12 mouse cellular contexts compared by ENCODE assay signal in genomic region chr4:99600741-99601140, GRCm38 (mm10). TPM values are rescaled to one million over a fixed set of nuclear protein-coding genes. Genes with fewer than 3 reads are reported as not detected.
DNase-seq lines count a peak whose midpoint lies in the region; ATAC-seq and TF ChIP-seq lines count a peak whose summit lies in the region.
"Had no signal": no experiment of that assay in that cellular context is flagged by ENCODE, and none has a peak within 500 bp of the region (broad histone marks: within the 10 kb centered on the region; RNA-seq: fewer than 3 reads in every experiment).

No protein-coding gene starts in this region.

- no peak for TF ChIP-seq POLR2A in CH12.LX (IDR thresholded peaks at IDR 0.05; ENCODE audit: low read depth, low read length)
- no peak for TF ChIP-seq POLR2A in brain, embryonic 14.5 days (IDR thresholded peaks at IDR 0.05; ENCODE audit: borderline replicate concordance, extremely low read depth, insufficient read depth, insufficient read length, poor library complexity, severe bottlenecking)

- in situ Hi-C loops in CH12.LX (cut with MboI; ENCODE audit: low pct_ligation_motif_present, low pct_unique_long_range_greater_than_20kb, low sequenced_read_pairs) = no loop called here

- peak overlapping the region; percentile 57 for H3K4me2 ChIP-seq in heart, embryonic 14.5 days (ENCODE audit: low read length)
- H3K4me2 ChIP-seq in CH12.LX (ENCODE audit: insufficient read depth, low read depth, poor library complexity, severe bottlenecking) = 0 out of 2 replicates have a peak overlapping the region, but pooled peaks have one; percentile 15
- peak overlapping the region; percentile 48 for H3K4me2 ChIP-seq in liver, embryonic 13.5 days
- H3K4me2 ChIP-seq: hindbrain, embryonic 14.5 days; neural tube, embryonic 12.5 days had no signal

- TF ChIP-seq RAD21 in CH12.LX (IDR thresholded peaks at IDR 0.05; ENCODE audit: low read depth, low read length) = no peak

- peaks cover 0 to 2% of the 10 kb centered on the region in 2 experiments; a peak in 1 of 4 replicates for H3K4me1 ChIP-seq in heart, embryonic 14.5 days (ENCODE audit: control insufficient read depth in 2 of 2, insufficient read depth in 2 of 2, low read length in 2 of 2)
- H3K4me1 ChIP-seq in CH12.LX (ENCODE audit: control insufficient read depth in 1 of 2, insufficient read depth in 2 of 2) = no peaks in the 10 kb centered on the region
- no peaks in the 10 kb centered on the region for H3K4me1 ChIP-seq in liver, embryonic 13.5 days (replicated peaks)
- H3K4me1 ChIP-seq: neural tube, embryonic 12.5 days had no signal

- dilution Hi-C loops in CH12.LX (cut with MboI; ENCODE audit: extremely low pct_ligation_motif_present, extremely low pct_unique_long_range_greater_than_20kb, low sequenced_read_pairs) = no loop called here

- no peak for TF ChIP-seq EP300 in CH12.LX (IDR thresholded peaks at IDR 0.05; ENCODE audit: low read length)

- H3K79me2 ChIP-seq in CH12.LX (replicated peaks; ENCODE audit: control insufficient read depth, extremely low read depth, insufficient read depth, poor library complexity, severe bottlenecking) = no peaks in the 10 kb centered on the region

- H3K27me3 ChIP-seq in heart, embryonic 14.5 days (ENCODE audit: control insufficient read depth, insufficient read depth, low read length) = no peaks in the 10 kb centered on the region
- H3K27me3 ChIP-seq in CH12.LX (replicated peaks) = no peaks in the 10 kb centered on the region
- no peaks in the 10 kb centered on the region for H3K27me3 ChIP-seq in liver, embryonic 13.5 days
- H3K27me3 ChIP-seq: neural tube, embryonic 12.5 days had no signal

- no peak for DNase-seq in heart, adult 18-20 months
- DNase-seq in CH12.LX (ENCODE audit: extremely low read depth) = no peak
- peak; percentile 23 for DNase-seq in brain, embryonic 14.5 days (ENCODE audit: low read depth)
- peak; percentile 6 for DNase-seq in liver, embryonic 13.5 days
- DNase-seq in kidney, postnatal 10 days = no peak
- DNase-seq in cerebellum, postnatal 10 days = no peak
- DNase-seq: adrenal gland, postnatal 36 days; thymus, postnatal 14 days had no signal

- H3K4me3 ChIP-seq in heart, embryonic 14.5 days (ENCODE audit: control insufficient read depth in 1 of 2, insufficient read depth in 1 of 2, low read depth in 1 of 2, low read length in 2 of 2) = peak overlapping the region; percentile 21 to 27; a peak in 3 of 4 replicates
- no peak overlapping the region for H3K4me3 ChIP-seq in CH12.LX (replicated peaks in 1 of 3; ENCODE audit: low read depth in 2 of 3, low read length in 2 of 3, poor library complexity in 1 of 3)
- peak overlapping the region; percentile 27 for H3K4me3 ChIP-seq in liver, embryonic 13.5 days (replicated peaks)
- H3K4me3 ChIP-seq: neural tube, embryonic 12.5 days had no signal

- WGBS in heart, embryonic 14.5 days = 21% methylated on average over 10 of the region's 10 CpGs
- WGBS in liver, embryonic 13.5 days (ENCODE audit: insufficient replicate concordance) = 24% methylated on average over 10 of the region's 10 CpGs

- H3K9me3 ChIP-seq in heart, embryonic 14.5 days (ENCODE audit: control insufficient read depth, low read length) = no peaks in the 10 kb centered on the region
- peaks cover 20% of the 10 kb centered on the region for H3K9me3 ChIP-seq in CH12.LX (replicated peaks; ENCODE audit: low read length)
- H3K9me3 ChIP-seq in liver, embryonic 13.5 days (replicated peaks) = no peaks in the 10 kb centered on the region
- H3K9me3 ChIP-seq: neural tube, embryonic 12.5 days had no signal

- no peak for TF ChIP-seq CTCF in CH12.LX (conservative IDR thresholded peaks at IDR 0.05 in 1 of 2, IDR thresholded peaks at IDR 0.05 in 1 of 2; ENCODE audit: low read depth in 2 of 2, low read length in 2 of 2)
- no peak for TF ChIP-seq CTCF in brain, embryonic 14.5 days (IDR thresholded peaks at IDR 0.05; ENCODE audit: borderline replicate concordance, extremely low read depth, insufficient read depth, insufficient read length)

- H3K9ac ChIP-seq in heart, embryonic 14.5 days (ENCODE audit: low read length) = no peak overlapping the region
- H3K9ac ChIP-seq in CH12.LX (ENCODE audit: insufficient read depth, low read depth) = no peak overlapping the region
- peak overlapping the region; percentile 27; the same call in 1 of the 2 replicates for H3K9ac ChIP-seq in liver, embryonic 13.5 days
- H3K9ac ChIP-seq: neural tube, embryonic 12.5 days had no signal

- ATAC-seq in heart, embryonic 14.5 days (ENCODE audit: insufficient number of reproducible peaks, insufficient read depth, low FRiP score, low read depth) = no peak
- ATAC-seq in liver, embryonic 13.5 days (ENCODE audit: low read depth) = 0 out of 2 replicates have a peak, but pooled peaks have one; percentile 45

- H3K27ac ChIP-seq in heart, embryonic 14.5 days (replicated peaks in 1 of 2; ENCODE audit: control insufficient read depth in 1 of 2, insufficient read depth in 1 of 2, low read depth in 2 of 2, low read length in 2 of 2) = no peak overlapping the region
- no peak overlapping the region for H3K27ac ChIP-seq in CH12.LX (ENCODE audit: insufficient read depth, low read depth)
- no peak overlapping the region for H3K27ac ChIP-seq in liver, embryonic 13.5 days
- H3K27ac ChIP-seq: hindbrain, embryonic 14.5 days; neural tube, embryonic 12.5 days had no signal

- H3K36me3 ChIP-seq in heart, embryonic 14.5 days (ENCODE audit: control insufficient read depth, insufficient read depth, low read length) = no peaks in the 10 kb centered on the region
- no peaks in the 10 kb centered on the region for H3K36me3 ChIP-seq in CH12.LX (replicated peaks in 1 of 2; ENCODE audit: control insufficient read depth in 1 of 2, insufficient read depth in 1 of 2, low read length in 1 of 2)
- no peaks in the 10 kb centered on the region for H3K36me3 ChIP-seq in liver, embryonic 13.5 days
- H3K36me3 ChIP-seq: neural tube, embryonic 12.5 days had no signal

TF ChIP-seq in CH12.LX, 34 proteins besides CTCF, POLR2A, EP300 and RAD21:
- TF ChIP-seq POLR2AphosphoS2 (IDR thresholded peaks at IDR 0.05; ENCODE audit: low read depth, low read length) (no peak), PAX5 (IDR thresholded peaks at IDR 0.05; ENCODE audit: low read length) (no peak), TCF12 (IDR thresholded peaks at IDR 0.05; ENCODE audit: low read depth, low read length) (no peak), NELFE (IDR thresholded peaks at IDR 0.05; ENCODE audit: low read depth, low read length) (no peak), NRF1 (IDR thresholded peaks at IDR 0.05; ENCODE audit: low read depth, low read length) (no peak), MYC (IDR thresholded peaks at IDR 0.05; ENCODE audit: low read depth, low read length) (no peak), SMC3 (IDR thresholded peaks at IDR 0.05; ENCODE audit: low read depth, low read length) (no peak)

RNA-seq across cellular contexts. Expression of gene Foxd3, which starts 55.4 kb away (rescaled TPM):
- not detected in 2 replicates for polyA plus RNA-seq in heart, embryonic 14.5 days (2014; fragmentation: Nextera tagmentation; extraction: Ambion mirVana)
- under 1 TPM; 0.22 to 0.36 TPM for total RNA-seq in heart, adult 18-20 months (2021)
- total RNA-seq in CH12.LX (2012; rRNA removed) (not detected in 2 replicates), CH12.LX (2014; rRNA removed) (not detected in 2 replicates)
- polyA plus RNA-seq in CH12.LX (2012; ENCODE audit: insufficient read length, low read depth) = not detected in 2 replicates
- polyA plus RNA-seq in brain, embryonic 14.5 days (2012; rRNA removed) = 1.4 and 3.2 TPM in 2 replicates
- polyA plus RNA-seq in liver, embryonic 13.5 days (2015; fragmentation: Nextera tagmentation; extraction: Ambion mirVana) = not detected in 2 replicates
- total RNA-seq: layer of hippocampus, adult 8-10 months had no signal

Comparison
In these comparisons a context has a peak if more than half of its experiments do, and no peak if none do; other contexts are left out.
1. H3K4me3 ChIP-seq: peak in heart, embryonic 14.5 days (2 of 2) and liver, embryonic 13.5 days (single experiment); none in CH12.LX (0 of 3).
2. DNase-seq: peak in brain, embryonic 14.5 days (single experiment) and liver, embryonic 13.5 days (single experiment); none in heart, adult 18-20 months (0 of 2), CH12.LX (single experiment), kidney, postnatal 10 days (single experiment) and cerebellum, postnatal 10 days (0 of 2).
3. Peak in every context shown above with its lines, with median percentiles within 50 percentile points of each other: H3K4me2 ChIP-seq.